Mouse (Mus musculus) adrenal gland, postnatal 4 days (tissue): ENCODE results near the gene Gsto2. TPM values are rescaled to one million over a fixed set of nuclear protein-coding genes. Genes with fewer than 3 reads are reported as not detected.
"Not testable (repeated sequence)": the region's sequence is repeated elsewhere in the genome, so short reads cannot be mapped to it uniquely, and the experiment has no call there.

Experiments used
- DNase-seq, 2 experiments: peaks; one replicate each; pipeline ENCODE4 v3.0.0; 2021 to 2022; ENCODE audit warnings: low spot score in 2 of 2, mixed read lengths in 2 of 2
- long read RNA-seq, 2 experiments: library from polyadenylated mRNA; stranded (forward); transcript quantifications; one replicate each; pipeline ENCODE4 v2.0.0; 2021
- total RNA-seq, 2 experiments: library from RNA; stranded (reverse); gene quantifications; 2 replicates each; pipeline ENCODE4 v1.2.3; 2021

Gsto2 gene
- total RNA-seq, result 1 to 10 TPM; 1.0 to 2.5 TPM
- long read RNA-seq, experiment 1, partial matches to known transcripts, result 1 of 2 reads
- long read RNA-seq, experiment 1, other reads (novel, unspliced or antisense), result 1 of 2 reads
- long read RNA-seq, experiment 2, partial matches to known transcripts, result 1 of 3 reads
- long read RNA-seq, experiment 2, other reads (novel, unspliced or antisense), result 1 of 3 reads

DNA sequence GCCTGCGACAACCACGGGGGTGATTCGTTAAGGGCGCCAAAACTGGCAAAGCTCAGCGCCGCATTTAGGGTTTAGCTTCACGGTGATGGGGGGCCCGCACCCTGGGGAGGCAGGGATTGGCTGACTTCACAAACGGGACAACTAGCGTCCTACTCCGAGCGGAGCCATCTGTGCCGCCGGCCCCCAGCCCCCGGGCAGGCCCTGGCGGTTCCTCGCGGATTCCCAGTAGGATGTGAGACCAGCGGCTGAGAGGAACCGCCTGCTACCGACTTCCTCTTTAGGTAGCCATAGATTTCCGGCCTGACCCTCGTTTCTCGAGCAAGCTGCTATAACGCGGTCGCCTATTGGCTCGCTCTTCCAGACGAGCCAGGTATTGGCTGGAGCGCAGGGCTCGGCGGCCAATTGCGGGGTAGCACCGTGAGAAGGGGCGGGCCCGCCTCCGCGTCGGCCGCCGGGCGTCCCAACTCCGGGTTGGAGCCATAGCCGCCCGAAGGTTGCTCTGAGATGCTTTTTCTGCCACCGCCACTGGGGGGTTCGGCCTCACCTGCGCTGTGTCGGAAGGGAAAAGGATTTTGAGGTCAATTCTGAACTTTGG is at the start of gene Gsto2:
TSS of gene Gsto2 (plus strand) at position 182 of the 595 bp plus-strand sequence.
- DNase-seq, result peak; percentile 82

DNA sequence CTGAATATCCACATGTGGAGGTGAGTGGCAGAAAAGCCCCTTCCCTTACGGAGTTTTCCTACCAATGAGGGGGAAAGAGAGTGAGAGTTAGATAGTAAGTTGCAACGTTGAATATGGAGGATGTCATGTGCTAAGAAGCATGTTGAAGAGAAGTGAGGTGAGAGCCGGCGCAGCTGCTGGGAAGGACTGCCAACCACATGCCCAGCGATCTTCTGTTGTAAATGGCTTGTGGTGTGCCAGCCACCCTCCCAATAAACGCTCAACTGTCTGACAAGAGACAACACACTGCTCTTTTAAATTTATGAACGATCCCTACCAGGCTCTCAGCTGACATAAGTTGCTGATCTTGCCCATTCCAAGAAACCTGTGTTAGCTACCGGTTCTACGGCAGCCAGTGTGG is 47.6 kb upstream of the Gsto2 start:
- no peak for DNase-seq

GRCm38 (mm10) chr19:47820832-47821493 is 44.4 kb upstream of the Gsto2 start:
- peak in 1 of 2 experiments; percentile 49 for DNase-seq

DNA sequence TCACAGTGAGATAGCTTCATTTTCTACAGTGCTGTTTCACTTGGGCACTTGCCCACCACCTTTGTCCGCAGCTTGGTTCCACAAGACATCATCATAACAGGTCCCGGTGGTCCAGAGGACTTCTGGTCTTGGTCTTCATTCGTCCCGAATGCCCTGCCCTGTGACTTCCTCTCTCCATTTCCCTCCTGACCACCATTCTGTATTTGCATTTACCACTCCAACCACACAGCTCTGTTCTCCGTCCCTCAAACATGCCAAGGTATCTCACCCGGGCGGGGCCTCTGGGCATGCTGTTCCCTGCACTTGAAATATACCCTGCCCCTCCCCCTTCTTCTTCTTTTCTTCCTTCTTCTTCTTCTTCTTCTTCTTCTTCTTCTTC is 43.9 kb upstream of the Gsto2 start:
- DNase-seq, result no peak

- DNase-seq, result no peak
Measured at GRCm38 (mm10) chr19:47822143-47822796, 43.1 kb upstream of the Gsto2 start.

GRCm38 (mm10) chr19:47824026-47824425 is 41.3 kb upstream of the Gsto2 start:
- no peak for DNase-seq

GRCm38 (mm10) chr19:47829913-47830450 is 35.4 kb upstream of the Gsto2 start:
- no peak for DNase-seq

DNA sequence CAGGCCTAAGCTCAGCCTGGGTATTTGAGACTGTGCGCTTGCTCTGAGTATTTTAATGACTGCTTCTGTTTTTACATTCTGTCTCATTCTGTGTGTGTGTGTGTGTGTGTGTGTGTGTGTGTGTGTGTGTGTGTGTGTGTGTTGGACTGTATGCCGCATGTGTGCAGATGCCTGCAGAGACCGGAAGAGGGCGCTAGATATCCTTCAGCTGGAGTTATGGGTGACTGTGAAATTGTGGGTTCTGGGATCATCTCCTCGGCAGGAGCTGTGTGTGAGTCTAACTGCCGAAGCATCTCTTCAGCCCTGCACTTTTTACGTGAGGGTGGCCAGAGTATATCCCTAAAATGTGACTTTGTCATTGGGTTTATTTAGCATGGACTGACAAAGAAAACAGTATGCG is 34.2 kb upstream of the Gsto2 start:
- DNase-seq, result no peak

- DNase-seq, result no peak
Measured at GRCm38 (mm10) chr19:47832316-47832715, 33.0 kb upstream of the Gsto2 start.

DNA sequence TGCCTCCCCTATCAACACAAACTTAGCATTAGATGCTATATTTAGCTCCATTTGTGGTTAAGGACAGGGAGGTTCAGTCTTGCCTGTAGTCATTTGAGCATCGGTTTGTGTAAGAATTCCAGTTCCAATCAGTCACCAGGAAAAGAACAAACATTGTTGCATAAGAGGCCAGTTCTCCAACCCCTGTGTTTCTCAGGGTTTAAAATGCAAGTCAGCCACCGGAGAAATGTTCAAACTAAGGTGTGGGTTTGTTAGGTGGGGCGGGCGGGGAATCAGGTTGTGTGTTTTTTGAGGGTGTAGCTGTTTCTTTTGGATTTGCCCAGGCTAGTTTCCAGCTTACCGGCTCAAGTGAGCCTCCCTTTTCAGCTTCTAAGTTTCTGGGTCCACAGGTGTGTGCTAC is 30.7 kb upstream of the Gsto2 start:
- DNase-seq, result no peak

GRCm38 (mm10) chr19:47835776-47836175 is 29.6 kb upstream of the Gsto2 start:
- DNase-seq, result no peak

DNA sequence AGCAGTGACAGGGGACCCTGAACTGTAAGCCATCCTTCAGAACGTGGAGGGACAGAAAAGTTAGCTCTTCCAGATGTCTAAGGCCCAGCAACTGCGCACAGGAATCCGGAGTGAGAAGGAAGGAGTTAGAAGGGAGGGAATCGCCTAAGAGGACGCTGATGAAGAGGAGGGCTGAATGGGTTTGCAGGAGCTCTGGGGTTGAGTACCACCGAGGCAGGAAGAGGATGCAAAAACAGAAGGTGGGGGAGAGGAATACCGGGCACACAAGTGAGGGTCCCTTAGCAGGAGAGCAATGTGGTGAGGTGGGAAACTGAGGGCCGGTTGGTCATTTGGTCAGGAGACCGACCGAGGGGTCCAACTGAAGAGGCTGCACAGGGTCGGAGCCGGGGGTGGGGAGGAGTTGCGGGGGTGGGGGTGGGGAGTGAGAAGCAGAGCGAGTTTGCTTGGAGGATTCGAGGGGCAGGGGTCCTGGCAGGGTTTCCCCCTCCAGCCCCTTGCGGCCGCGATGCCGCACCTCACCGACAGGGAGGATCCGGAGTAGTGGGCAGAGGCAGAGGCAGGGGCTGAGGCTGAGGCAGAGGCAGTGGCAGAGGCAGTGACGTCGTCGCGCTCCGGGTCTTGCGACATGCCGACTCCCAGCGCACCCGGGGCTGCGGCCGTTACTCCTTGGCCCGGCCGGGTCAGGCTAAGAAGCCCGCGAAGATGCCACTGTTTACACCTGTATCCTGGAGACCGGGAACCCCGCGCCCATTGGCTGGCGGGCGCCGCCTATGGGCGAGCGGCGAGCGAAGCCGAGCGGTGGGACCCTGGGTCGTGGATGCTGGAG is 28.4 kb upstream of the Gsto2 start:
- DNase-seq, result peak; percentile 19 to 34

GRCm38 (mm10) chr19:47837527-47837901 is 27.8 kb upstream of the Gsto2 start:
- DNase-seq, result no peak

DNA sequence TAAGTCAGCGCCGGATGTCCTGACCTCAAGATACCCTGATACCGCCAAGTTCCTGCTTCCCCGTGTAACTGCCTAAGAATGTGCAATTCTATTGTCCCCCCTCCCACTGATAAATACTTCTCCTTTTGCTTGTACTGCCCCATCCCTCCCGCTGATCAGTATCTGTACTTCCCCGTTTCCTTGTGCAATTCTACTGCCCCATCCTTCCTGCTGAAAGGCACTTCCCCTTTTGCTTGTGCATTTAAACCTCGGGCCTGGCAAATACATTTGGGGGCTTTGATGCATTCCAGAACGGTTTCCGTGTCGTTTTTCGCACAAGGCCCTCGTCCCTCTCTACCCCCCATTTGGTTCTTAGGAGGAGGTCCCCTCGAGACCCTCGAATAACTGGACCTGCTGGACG is 24.1 kb upstream of the Gsto2 start:
- not testable (repeated sequence) for DNase-seq

DNA sequence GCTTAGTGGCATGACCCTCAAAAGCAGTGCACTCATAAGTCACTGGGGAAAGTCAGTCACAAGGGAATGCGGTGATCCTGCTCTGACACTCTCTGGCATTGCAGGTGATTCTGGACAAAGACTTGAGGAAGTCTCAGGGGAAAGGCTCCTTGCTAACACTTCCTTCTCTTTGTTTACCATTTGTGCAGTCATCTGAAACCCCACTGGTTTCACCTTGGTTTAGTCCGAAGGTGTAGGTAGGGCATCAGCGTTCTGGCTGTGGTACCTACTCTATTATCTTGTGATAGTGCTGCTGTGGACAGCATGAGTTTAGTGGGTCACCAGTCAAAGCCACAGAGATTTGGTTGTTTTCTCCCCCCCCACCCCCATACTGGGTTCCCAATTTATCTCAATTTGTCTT is 15.6 kb upstream of the Gsto2 start:
- no peak for DNase-seq

- not testable (repeated sequence) for DNase-seq
Measured at GRCm38 (mm10) chr19:47852131-47852530, 13.2 kb upstream of the Gsto2 start.

DNA sequence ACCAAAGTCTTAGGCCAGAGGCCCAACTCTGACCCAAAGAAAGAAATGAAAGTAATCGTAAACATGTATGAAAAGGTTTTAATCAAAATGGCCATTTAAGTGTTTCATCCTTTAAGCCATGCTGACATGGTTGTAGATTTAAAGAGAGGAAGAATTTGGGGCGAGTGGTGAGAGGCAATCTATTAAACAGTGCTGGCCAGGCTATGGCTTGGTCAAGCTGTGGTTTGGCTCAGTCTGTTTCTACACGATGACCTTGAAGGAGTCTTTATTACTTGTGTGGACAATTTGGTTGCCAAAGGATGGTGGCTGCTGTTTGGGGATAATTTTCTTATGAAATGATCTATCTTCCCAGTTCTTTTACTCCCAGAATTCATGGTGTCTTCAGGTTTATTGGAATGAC is 12.3 kb upstream of the Gsto2 start:
- DNase-seq, result no peak

DNA sequence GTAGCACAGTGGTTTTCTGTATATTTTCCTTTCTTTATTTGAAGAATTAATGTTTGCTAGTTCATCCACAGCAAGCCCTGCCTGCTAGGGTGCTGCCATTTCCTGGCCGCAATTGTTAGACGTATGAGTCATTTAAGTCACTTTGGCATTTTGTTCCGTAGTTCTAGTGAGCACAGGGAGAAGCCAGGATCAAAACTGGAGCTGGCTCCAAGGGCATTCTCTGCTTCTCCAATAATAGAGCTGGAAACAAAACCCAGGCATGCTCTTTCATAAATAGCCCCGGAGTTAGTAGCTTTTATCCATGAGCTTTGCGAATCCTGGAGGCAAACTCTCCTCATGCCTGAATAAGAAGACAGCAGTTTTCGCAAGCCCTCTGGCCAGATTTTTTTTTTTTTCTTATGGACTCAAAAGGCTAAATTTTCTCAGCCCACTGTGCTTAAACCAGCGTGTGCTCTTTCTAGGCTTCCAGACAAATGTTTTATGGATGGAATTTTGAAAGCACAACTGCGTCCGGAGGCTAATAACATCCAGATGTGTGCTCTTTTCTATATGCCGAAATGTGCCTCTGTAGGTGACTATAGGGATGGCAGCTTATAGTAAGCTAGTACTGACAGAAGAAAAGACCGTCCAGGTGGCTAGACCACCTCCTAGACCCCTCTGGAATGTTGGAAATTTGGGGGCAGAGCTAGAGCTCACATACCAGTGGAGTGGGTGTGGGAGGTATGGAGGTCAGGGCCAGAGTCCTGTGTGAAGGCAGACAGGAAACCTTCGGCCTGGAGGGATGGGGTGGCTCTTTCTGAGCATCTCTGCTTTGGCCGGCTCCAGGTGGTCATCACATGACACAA is 11.2 kb upstream of the Gsto2 start:
- no peak for DNase-seq

GRCm38 (mm10) chr19:47854796-47855783 is 10.2 kb upstream of the Gsto2 start, which contains the start of gene Gsto1:
Gsto1 (plus strand) TSS chr19:47854970.
- DNase-seq, result peak; percentile 78 to 79
